Mouse (Mus musculus) kidney, postnatal 14 days (tissue): ENCODE data around the gene Hpcal4.

Source experiments
- DNase-seq: peaks from one replicate; pipeline ENCODE4 v3.0.0; 2022; ENCODE audit warnings: mixed read lengths

Hpcal4 gene

DNA sequence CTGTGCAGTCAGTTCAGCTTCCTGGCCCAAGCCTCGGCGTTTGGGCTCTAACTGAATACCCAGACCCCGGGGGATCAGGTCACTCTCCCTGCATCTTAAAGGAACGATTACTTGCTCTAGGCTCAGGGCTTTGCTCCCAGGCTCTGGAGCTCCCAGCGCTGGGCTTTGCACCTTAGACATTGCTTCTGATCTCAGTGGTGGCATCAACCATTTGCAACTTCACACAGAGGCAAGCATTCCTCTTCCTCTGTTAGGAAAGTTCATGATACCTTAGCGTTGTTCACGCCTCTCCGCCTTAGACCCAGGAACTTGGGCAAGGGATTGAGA is 19.0 kb downstream of the Hpcal4 start:
- DNase-seq: no peak

DNA sequence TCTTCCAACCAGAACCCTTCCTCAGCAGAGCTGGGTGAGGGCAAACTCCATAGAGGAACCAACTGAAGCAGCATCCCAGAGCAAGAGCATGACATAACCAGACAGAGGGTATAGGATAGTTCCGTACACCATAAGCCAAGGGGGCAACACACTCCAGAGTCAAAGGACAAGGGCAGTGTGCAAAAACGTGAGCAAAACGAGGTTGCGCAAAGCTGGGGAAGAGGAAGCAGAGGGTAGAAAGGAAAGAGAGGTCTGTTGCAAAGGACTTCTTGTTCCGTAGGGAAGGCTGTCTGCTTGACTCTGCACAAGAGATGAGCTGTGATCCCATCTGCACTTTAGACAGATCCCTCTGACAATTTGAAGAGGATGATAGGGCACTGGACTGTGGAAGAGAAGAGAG is 24.3 kb downstream of the Hpcal4 start:
- DNase-seq: no peak

DNA sequence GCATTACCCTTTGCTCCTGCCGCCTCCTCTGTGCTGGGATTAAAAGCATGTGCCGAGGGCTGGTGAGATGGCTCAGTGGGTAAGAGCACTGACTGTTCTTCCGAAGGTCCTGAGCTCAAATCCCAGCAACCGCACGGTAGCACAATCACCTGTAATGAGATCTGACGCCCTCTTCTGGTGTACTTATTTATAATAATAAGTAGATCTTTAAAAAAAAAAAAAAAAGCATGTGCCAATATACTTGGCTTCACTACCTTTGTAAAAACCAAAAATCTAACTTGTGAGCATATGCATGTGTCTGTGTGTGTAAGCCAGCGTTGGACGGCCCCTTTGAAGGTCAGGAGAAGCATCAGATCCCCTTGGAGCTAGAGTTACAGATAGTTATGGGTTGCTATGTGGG is 28.0 kb downstream of the Hpcal4 start:
- DNase-seq: no peak

DNA sequence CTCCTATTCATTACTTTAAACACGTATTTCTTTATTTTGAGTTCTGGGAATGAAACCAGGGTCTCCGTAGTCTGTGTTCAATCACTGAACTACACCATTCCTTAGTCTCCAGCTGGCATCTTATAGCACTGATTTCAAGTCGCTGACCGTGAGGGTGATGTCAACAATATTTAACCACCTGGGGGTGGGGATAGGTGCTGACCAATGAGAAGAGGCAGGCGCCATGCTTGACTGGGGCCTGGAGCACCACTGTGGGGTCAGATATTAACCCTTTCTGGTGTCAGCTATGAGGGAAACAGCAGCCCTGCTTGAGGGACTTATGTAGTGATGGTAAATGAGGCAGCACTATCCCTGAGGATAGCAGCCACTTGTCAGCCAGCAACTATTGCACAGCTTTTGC is 28.4 kb downstream of the Hpcal4 start:
- DNase-seq: no peak

DNA sequence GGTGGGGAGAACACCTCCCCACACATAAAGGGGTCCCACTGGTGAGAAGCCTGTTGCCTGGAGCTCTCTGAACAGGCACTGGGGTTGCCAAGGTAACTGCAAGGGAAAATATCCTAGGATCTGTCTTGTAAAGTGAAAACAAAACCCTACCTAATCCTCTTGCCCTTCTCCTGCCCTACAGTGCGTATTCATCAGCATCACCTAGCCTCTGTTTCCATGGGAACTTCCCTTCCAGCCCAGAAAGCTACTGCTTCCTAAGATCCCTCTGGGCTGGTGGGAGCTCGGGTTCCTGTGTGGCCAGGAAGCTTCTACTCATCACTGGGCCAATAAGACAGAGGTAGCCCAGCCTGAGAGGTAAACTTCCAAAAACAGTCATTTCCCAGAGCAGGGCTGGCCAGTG is 29.3 kb downstream of the Hpcal4 start:
- DNase-seq: no peak

DNA sequence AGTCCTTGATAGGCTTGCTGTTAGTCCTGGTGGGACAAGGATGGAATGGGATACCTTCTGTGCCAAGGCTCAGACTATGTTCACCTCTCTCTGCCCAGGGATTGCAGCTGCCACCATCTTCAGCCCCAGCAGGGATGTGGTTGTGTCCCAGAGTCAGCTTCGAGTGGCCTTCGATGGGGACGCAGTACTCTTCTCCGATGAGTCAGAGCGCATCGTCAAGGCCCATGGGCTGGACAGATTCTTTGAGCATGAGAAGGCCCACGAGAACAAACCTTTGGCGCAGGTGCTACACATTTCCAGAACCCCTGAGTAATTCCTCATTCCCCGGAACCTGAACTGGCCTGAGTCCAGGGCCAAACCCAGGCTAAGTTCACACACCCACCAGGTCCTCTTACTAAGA is 30.9 kb downstream of the Hpcal4 start:
- no peak for DNase-seq

DNA sequence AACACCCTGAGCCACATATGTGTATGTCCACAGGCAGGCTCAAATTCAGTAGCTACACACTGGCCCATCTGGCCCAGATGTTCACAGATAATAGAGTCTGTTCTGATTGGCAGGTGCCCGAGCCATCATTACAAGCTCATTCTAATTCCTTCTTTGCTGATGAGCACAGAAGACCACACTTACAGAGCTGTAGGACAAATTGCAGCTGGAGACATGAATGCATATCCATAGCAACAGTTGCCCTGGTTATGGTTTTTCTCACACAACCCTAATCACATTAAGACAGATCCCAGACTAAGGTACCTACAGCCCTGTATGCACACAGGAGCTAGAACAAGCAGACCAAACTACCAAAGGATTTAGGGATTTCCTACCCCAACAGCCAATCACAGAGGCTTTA is 32.3 kb downstream of the Hpcal4 start:
- no peak for DNase-seq

DNA sequence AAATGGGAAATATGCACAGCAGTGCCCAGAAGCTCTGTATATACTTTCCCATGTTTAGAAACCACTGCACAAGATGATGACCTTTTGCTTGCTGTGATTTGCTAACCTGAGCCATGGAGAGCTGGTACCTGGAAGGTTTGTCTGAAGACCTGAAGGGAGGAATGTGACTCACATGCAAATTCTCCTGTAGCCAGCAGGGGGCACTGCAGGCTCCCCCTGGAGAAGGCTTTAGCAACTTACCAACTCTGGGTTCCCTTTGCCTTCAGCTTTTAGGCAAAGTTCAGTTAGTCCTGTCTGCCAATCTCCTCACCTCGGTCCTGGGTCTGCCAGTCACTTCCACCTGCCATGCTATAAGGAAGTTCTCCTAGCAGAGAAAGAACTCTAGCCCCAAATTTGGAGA is 33.8 kb downstream of the Hpcal4 start:
- DNase-seq: peak; percentile 26

DNA sequence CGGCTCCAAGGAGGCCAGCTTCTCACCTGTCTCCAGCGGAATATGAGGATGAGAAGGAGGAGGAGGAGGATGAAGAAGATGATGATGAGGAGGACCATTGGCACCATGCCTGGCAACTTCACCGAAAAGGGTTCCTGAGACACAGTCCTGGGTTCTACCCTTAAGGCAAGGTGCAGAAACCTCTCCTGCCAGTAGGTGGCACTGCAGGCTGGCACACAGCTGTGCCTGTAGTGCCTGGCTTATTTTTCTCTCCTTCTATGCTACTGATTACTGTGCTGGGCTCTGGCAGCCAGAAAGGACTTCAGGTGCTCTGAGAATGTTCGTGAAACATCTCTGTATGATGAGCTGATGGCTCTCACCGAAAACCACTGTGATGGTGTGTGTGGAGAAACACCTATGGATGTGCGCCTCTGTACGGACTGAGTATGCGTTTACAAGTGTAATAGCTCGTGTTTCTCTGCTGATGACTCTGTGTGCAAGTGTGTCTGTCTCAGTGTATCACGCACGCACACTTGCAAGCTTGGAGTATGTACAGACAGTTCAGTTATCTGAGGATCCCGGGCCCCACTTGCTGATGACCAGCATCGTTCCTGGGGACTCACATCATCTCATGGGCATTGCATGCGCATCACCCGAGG is 36.8 kb downstream of the Hpcal4 start:
- peak; percentile 68 for DNase-seq

DNA sequence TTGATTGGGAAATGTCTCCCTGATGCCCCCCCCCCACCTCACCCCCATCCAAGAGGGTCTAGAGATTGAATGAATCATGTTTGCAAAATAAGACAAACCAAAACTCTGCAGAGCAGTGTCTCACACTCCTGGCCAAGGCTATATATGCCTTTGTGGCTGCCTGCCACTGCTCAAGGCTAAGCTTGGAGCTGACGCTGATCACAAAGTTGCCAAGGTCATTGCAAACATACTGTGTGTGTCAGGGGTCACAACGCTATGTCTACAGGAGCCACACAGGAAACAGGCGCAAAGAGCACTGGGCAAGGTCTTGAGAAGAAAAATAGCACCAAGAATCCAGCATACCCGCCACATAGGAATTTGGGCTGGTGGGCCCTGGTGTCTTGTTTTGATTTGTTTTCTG is 37.6 kb downstream of the Hpcal4 start:
- DNase-seq: no peak

DNA sequence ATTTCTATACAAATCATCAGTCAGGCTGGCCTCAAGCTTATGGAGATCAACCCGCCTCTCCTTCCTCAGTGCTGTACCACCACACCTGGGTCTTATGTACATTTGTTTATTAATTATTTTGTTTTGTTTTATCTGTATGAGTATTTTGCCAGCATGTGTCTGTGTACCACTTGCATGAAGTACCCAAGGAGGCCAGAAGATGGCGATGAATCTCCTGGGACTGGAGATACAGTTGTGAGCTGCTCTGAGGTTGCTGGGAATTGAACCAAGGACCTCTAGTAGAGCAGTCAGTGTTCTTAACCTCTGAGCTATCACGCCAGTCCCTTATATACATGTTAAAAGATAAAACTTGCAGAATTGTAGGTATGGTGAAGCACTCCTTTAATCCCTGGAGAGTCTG is 40.3 kb downstream of the Hpcal4 start:
- no peak for DNase-seq

DNA sequence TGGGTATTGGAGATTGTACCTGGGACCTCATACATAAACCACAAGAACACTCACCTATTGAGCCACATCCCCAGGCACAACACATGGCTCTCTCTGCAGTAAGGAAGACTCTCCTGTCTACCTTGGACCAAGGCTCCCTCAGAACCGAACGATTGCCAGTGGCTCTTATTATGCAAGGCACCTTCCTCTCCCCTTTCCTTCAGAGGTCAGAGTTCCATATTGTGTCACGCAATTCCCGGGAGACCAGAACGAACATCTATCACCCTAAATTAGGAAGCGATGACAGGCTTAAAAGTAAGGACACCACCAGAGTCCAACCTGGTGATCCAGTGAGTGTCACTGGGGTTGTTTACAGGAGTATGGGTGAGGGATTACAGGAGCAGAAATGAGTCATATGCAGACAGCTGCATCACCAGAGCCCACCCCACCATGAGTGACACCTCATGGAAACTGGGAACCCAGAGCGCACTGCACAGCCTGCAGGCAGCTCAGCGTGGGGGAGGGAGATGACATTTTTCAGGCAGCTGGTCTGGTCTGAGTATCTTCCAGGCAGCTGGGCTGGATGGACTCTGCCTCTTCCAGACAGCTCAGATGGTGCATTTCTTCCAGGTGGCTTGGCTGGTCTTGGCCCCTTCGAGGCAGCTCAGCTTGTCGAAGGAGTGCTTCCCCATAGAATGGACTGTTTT is 42.8 kb downstream of the Hpcal4 start:
- DNase-seq: no peak

DNA sequence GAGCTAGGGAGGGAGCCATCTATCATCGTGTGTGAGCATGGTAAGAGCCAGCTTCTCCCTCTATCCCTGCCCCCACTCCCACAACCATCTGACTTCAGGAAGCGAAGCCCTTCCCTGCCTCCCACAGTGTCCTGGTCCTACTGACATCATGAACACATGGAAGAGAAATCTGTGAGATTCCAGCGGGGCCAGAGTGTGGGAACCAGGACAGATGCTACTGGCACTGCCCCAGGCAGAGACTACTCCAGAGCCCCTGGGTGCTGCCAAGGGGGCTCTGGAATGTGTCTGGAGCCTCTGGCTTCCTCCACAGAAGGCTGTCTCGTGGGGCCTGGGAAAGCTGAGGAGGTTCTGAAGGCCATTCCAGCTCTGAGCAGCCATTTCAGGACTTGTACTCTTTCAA is 44.7 kb downstream of the Hpcal4 start:
- peak; percentile 40 for DNase-seq

DNA sequence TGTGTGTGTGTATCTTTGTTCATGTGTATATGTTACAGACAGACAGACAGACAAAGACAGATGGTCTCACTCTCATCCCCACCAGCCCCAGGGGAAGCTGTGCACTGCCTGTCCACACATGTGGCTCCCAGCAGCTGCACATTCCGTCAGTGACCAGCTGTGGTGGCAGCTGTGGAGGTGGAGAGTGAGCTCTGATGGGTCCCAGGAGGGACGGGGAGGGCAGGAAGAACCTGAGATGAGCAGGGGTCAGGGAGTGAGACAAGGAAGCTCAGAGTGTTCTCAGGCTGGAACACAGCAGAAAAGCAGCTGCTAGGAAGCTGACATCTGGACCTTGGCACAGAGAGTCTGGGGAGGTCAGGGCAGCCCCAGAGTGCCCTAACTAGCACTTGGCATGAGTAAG is 45.2 kb downstream of the Hpcal4 start:
- DNase-seq: no peak

DNA sequence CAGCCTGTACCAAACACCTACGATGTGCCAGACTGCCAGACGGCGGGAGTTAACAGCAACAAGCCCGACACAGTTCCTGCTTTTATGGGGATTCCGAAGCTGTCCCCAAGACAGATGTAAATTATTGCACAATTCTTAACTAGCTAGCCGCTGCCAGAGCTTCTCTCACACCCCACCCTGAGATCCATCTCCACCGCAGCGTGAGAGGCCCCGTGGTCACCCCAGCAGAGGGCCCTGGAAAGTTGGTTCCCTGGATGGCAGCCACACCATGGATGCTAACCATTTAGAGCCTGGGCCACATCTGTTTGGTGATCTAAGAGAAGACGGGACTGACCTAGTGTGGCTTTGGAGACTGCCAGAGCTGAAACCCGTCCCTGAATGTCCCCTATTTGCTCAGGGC is 46.1 kb downstream of the Hpcal4 start:
- DNase-seq: no peak

DNA sequence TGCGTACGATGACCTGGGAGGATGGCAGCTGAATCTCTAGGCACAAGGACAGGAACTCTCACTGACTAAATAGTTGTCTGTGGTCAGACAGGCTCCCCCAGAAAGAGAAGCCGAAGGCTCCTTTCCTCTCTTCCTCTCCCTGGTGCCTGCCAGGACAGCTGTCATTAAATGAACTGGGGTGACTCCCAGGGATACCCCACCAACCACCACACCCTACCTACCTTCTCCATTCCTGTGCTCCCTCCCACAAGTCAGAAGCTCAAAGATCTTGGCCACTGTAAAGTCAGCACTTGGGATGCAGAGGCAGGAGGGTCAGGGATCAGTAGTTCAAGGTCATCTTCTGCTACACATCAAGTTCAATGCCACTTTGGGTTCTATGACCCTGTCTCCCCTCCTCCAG is 49.8 kb downstream of the Hpcal4 start:
- no peak for DNase-seq

DNA sequence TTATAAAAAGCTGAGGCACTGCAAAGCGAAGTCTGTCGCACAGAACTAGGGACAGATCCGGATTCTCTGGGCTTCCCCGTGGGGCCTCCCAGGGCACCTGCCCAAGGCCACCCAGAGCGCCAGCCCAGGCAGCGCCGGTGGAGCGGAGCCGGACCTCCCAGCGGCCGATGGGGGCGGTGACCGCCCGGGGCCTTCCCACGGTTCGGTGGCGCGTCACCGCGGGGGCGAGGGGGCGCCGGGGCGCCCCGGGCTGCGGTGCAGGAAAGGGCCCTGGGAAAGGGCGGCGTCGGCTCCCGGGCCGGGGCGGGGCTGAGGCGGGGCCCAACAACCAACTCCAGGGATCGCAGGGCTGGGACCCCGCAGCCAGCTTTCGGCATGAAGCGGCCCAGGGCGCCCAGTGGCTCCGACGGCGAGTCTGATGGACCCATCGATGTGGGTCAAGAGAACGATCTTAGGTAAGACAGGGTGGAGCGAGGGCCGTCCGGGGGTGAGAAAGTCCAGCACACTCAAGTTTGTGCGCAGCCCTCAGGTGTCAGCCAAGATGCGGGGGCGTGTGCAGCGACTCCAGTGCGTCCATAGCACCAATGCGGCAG is 50.6 kb downstream of the Hpcal4 start, which contains the start of gene Heyl:
Gene Heyl, plus strand, starts transcription at position 65 of the 593 bp plus-strand sequence.
- DNase-seq: peak; percentile 84

DNA sequence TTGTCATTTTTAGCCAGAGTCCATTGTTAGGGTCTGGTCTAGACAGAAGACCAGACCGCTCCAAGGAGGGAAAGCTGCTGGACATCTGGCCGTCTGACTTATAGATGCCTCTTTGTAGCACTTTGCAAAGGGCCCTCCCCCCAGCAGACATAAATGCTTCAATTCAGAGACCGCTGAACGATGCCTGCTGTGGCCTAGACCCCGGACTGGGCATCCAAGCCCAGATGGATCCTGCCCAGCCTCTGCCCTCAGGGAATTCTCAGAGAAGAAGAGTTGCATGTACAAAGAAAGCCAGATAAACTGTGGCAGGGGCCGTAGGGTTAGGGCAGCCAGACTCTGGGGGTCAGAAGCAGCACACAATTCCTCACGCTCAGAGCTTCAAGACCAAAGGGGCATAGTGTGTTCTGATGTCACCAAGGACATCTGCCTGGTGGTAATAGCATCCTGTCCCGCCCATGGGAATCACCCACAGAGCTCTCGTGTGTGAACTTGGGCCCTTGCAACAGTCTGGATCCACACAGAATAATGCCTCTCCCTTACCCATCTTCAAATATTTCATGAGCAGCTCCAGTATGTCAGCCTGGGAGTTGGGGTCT is 52.9 kb downstream of the Hpcal4 start:
- no peak for DNase-seq

DNA sequence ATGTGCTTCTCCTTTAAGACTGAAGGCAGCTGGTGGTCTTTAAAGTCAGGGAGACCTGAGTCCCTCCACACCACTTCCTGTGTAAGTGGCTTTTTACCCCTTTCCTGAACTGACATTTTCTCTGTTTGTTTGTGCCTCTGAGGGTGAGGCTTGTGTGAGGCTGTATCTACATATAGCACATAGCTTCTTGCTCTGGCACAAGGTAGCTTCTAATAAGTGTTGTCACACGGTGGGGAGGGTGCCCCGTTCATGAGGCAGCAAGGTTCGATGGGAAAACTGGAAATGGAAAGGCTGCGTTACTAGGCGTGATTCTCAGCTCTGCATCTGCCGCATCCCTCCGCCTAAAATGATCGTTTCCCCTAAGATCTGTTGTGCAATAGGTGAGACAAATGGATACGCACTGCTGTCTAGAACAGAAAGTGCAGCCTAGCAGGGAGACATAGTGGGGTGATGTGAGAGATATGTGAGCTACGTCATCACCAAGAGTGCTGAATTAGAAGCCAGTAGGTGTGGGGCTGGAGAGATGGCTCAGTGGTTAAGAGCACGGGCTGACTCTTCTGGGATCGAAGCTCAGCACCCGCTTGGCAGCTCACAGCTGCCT is 53.5 kb downstream of the Hpcal4 start:
- no peak for DNase-seq

DNA sequence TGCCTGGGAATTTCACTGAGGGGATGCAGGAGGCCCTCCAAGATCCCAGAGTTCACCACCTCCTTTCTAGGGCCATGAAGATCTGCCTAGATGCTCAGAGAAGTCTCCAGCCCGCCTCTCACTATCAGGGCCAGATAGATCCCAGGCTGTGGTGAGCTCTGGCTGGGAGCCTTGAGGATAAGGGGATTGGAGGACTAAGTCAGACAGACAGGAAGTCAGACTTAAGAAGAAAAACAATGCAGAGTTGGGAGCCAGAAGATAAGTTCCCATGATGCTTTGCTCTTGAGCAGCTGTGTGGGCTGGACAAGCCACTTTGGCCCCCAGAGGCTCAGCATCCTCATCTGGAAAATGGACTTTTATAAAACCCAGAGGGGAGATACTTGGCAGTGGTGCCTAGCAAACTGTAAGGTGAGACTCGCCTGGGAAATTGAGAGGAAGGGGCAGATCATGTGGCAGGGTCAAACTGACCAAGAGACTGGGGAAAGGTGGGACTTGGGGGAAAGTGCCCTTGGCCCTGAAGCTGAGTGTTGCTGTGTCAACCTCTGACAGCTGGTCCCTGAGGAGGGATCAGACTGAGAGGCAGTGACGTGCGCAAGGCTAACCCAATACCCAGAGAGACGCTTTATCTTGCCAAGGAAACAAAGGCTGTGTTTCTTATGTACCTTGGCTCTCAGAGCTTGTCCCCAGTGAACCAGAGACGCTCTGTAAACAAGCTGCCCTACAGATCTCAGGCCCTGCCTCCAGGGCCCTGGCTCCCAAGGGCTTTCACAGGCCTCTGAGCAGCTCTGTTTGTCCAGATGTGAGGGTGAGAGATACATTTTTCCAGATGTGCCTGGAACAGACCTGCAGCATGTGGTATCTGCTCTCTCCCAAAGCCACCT is 54.6 kb downstream of the Hpcal4 start:
- DNase-seq: peak; percentile 54

DNA sequence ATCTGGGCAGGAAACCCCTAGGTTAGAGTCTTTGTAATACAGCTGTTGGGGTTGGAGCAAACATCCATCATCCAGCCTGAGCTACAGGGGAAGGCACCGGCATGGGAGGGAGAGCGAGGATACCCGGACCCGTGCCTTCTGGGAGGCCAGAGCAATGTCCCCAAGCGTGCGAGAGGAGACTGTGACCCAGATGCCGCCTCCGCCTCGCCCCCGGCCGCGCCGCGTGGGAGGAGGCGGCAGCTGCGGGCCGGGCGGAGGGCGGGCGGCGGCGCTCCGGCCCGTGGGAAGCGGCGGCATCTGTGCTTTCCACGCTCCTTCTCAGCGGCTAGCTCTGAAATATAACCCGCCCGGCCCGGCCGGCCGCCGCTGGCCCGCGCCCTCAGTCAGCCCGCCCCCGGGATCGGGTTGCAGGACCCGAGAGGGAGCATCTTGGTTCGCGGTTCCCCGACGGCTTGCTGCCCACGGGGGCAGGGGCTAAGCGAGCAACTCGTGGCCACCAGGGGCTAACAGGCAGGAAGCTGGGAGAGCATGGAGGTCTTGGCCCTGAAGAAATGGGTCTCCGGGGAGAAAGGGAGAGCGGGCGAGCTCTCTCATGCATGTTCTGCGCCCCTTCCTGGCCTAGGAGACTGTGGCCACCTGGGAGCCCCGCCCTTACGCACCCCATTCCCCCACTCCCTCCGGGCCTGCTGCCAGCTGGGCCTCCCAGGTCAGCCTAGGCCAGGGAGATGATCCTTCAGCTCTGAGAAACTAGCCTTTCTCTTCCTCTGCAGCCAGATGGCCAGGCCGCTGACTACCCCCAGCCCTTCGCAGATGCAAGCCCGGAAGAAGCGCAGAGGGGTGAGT is 56.6 kb downstream of the Hpcal4 start:
- DNase-seq: peak; percentile 81
